Mouse (Mus musculus) layer of hippocampus, adult 8-10 months (tissue): ENCODE measurements at regions not wholly inside any gene's neighbourhood (a gene's known extent, or its start where the extent isn't known, plus 50 kb on each side); places are given as distances from the start of the nearest gene placed in this dataset.
A peak's percentile ranks its signal among the peaks of the same experiment; 100 is the strongest.

Experiments
- DNase-seq, 2 experiments: peaks; one replicate each; pipeline ENCODE4 v3.0.0; 2022; ENCODE audit warnings: low spot score in 2 of 2

DNA sequence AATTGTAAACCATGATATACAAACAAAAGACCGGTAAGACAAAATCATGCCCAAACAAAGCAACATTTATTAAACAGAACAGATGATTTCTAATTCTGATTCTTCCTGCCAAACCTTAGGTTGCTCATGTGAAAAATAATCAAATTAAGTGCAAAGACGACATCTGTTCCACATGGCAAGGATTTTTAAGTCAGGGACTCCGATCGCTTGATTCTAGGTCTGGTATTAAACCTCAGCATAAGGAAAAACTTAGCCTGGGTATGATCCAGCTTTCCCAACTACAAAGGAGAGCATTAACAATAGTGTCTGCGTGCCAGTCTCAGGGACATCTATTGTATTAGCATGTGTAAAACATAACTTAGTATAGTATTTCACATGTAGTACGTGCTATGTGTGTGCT is 181.8 kb upstream of the Rnpc3 start:
- no peak for DNase-seq

DNA sequence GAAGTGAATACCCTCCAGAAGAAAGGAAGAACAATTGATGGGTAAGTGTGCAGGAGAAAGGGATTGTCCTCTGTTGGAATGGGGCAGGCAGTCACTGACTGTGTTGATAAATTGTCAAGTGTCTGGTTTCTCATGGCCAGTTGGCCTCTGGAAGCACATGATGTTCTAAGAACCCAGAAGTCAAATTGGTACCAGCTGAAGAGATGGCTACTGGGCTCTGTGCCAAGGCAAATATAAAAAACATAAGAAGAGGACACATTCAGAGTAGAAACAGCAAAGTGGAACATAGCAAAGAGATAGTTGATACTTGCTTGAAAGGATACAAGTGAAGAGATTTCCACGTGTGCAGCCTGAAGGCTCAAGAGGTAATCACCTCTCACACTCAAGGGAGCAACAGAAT is 170.9 kb upstream of the Col11a1 start:
- DNase-seq = no peak

GRCm38 (mm10) chr3:113860005-113860404 is 170.3 kb upstream of the Col11a1 start:
- DNase-seq = no peak

DNA sequence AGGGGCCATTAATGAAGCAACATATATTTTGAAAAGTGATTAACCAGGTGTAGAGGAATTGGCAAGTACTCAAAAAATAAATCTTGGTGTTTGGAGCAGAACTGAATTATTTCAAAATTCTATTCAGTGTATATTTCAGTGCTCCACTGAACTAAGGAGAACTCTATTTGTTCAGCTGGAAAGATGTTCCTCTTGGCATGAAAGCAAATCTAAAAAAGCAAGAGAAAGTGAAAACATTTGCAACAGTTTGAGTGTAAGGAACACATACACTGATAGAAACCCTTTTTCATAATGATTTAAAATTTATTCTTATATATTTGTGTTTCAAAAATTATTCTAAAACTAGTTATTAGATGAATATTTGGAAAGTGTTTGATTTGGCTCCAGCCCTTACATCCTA is 169.9 kb upstream of the Col11a1 start:
- no peak for DNase-seq

DNA sequence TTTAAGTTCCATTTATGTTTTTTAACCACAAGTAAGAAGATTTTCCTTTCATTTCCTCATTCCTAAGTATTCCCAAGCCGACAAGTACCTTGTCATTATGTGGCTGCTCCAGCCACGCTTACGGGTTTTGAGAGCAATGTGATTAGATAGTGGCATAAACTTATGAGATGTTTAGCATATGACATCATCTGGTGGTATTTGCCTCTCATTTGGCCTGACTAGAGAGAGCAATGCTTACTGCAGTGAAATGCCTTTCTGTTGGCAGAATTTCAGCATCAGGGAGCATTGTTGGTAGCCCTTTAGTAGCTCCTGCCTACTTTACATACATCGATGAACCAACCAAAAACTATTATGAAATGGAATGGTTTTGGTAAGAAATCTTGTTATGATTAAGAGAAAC is 157.1 kb upstream of the Col11a1 start:
- no peak for DNase-seq

GRCm38 (mm10) chr3:113905162-113905561 is 125.2 kb upstream of the Col11a1 start:
- DNase-seq = no peak

GRCm38 (mm10) chr3:113919350-113920179 is 110.8 kb upstream of the Col11a1 start:
- peak in 1 of 2 experiments; percentile 26 for DNase-seq

GRCm38 (mm10) chr3:113931553-113931952 is 98.8 kb upstream of the Col11a1 start:
- DNase-seq = no peak

GRCm38 (mm10) chr3:113950501-113950900 is 79.8 kb upstream of the Col11a1 start:
- DNase-seq = no peak

DNA sequence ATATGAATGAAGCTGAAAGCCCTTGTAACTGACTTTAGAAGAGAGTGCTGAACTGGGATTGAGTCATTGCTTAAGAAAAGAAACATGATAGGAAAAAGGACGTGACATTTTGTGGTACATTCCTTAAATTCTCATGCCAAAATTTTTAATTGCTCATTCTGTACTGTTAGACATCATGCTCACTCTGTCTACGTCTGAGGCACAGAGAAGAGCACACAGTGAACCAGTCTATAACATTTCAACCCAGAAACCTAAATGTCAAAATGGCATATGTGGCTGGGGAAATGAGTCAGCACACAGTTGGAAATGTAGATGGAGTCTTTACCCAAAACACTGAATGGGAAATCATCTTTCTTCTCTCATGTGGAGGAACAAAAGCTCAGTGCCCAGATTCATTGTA is 77.9 kb upstream of the Col11a1 start:
- no peak for DNase-seq

GRCm38 (mm10) chr3:113953113-113953512 is 77.2 kb upstream of the Col11a1 start:
- DNase-seq = no peak

DNA sequence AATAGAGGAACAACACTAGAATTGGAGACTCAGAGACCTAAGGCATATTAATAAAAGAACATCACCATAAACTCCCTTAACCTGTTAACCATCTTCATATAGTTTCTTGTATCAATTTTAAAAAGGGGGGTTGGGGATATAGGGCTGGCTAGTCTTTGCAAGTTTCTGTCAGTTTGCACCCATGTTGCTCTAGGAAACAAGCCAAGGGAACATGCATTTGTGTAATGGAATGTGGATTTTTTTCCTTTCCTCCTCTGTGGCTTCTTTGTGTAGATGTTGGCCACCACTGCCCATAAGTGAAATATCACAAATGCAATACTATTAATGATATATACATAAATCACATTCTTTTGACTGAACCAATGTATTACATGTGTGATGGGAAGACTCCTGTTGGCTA is 75.9 kb upstream of the Col11a1 start:
- no peak for DNase-seq

DNA sequence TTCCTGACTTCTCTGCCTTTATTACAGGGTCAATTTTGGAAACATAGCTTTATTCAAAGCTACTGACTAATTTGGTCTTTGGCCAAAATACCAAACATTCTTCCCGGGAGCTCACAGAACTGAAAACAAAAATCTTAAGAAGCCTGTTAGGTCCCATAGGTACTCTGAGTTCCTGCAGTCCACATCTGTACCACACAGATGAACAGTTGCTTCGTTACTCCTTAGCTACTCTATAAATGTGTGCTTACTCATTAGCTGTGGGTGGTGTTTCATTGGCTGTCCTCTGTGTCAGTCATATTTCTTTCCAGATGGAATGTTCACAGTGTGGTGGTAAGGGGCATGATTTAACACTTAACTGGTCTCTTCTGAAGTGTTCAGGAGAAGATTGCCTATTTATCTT is 70.3 kb upstream of the Col11a1 start:
- no peak for DNase-seq
